14 mouse cellular contexts compared by ENCODE assay signal in the genomic region with DNA sequence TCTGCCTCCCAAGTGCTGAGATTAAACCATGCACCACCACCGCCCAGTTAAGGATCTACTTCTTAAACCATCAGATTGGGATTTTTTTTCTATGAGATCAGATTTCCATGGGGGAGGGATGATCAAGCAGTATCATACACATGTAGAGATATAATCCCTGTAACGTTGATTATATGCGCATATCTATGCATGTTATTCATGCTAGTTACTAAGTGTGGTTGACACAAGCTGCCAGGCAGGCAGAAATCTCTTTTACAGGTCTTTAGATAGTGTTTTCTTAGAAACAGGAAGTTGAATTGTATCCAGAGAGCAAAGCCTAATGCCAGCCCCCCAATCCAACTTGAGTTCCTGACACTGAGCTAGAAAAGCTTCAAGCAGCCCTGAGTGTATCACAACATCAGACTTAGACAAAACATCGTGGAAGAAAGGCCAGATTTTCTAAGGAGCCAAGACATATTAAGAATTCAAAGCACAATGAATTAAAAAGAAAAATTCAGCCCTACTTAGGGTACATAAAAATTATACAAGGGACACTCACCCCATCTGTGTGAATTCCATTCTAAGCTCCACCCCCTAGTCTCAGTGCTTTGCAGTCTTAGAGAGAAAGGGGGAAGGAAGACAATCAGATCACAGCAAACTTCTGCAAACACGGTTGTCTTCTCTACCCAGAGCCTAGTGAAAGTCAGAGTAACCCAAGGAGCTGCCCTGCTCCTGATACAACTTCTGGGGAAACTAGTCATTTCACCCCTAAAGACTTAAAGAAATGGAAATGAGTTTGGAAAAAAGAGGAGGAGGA.
"Had no signal": no experiment of that assay in that cellular context is flagged by ENCODE, and none has a peak within 500 bp of the region (broad histone marks: within the 10 kb centered on the region; RNA-seq: fewer than 3 reads in every experiment).

No protein-coding gene starts in this region.

- H3K27me3 ChIP-seq: limb, embryonic 13.5 days; midbrain, embryonic 15.5 days; neural tube, embryonic 13.5 days; stomach, embryonic 15.5 days had no signal

- H3K9ac ChIP-seq: limb, embryonic 13.5 days; liver, embryonic 14.5 days; midbrain, embryonic 15.5 days; neural tube, embryonic 13.5 days; stomach, embryonic 15.5 days had no signal

- H3K4me2 ChIP-seq: limb, embryonic 13.5 days; midbrain, embryonic 15.5 days; neural tube, embryonic 13.5 days; stomach, embryonic 15.5 days had no signal

- H3K4me3 ChIP-seq: layer of hippocampus, adult 2 months; limb, embryonic 13.5 days; midbrain, embryonic 10.5 days; midbrain, embryonic 15.5 days; neural tube, embryonic 13.5 days; stomach, embryonic 15.5 days had no signal

- H3K4me1 ChIP-seq: midbrain, embryonic 15.5 days; neural tube, embryonic 13.5 days had no signal

- H3K36me3 ChIP-seq: limb, embryonic 13.5 days; midbrain, embryonic 10.5 days; midbrain, embryonic 15.5 days; neural tube, embryonic 13.5 days; stomach, embryonic 15.5 days had no signal

- DNase-seq: kidney, postnatal 10 days; kidney, postnatal 4 days; left cerebral cortex, postnatal 4 days; lung, adult 18-20 months; right cerebral cortex, postnatal 14 days; thymus, adult 2 months; thymus, postnatal 25 days had no signal

- H3K27ac ChIP-seq: layer of hippocampus, adult 2 months; limb, embryonic 13.5 days; liver, embryonic 14.5 days; midbrain, embryonic 10.5 days; midbrain, embryonic 15.5 days; neural tube, embryonic 13.5 days; stomach, embryonic 15.5 days had no signal

- ATAC-seq: midbrain, embryonic 15.5 days had no signal

- H3K9me3 ChIP-seq: limb, embryonic 13.5 days; midbrain, embryonic 10.5 days; midbrain, embryonic 15.5 days; neural tube, embryonic 13.5 days; stomach, embryonic 15.5 days had no signal
